Mouse (Mus musculus) cerebellum, adult 2 months (tissue): ENCODE results near the gene Slc16a5. TPM values are rescaled to one million over a fixed set of nuclear protein-coding genes. Genes with fewer than 3 reads are reported as not detected.

Experiments used
- DNase-seq, 2 experiments: peaks; one replicate each; pipeline ENCODE4 v3.0.0; 2021
- H3K27ac ChIP-seq: fragments of 200-500 bp; 2 replicates; pipeline ENCODE4 v1.5.1; 2012; ENCODE audit warnings: low read length, control low read depth, inconsistent platforms; ENCODE audit not compliant: insufficient read depth
- H3K27me3 ChIP-seq: fragments of 200-500 bp; 2 replicates; pipeline ENCODE4 v1.6.1; 2012; ENCODE audit warnings: inconsistent platforms, mild to moderate bottlenecking, low read length, moderate library complexity; ENCODE audit not compliant: control insufficient read depth, insufficient read depth
- H3K4me1 ChIP-seq: fragments of 200-500 bp; 2 replicates; pipeline ENCODE4 v1.6.1; 2011; ENCODE audit warnings: low read length; ENCODE audit not compliant: control insufficient read depth, insufficient read depth
- H3K4me3 ChIP-seq: fragments of 200-500 bp; replicated peaks from 2 replicates; pipeline ENCODE3; 2011; ENCODE audit warnings: mild to moderate bottlenecking, low read depth, low read length, control low read depth; ENCODE audit not compliant: insufficient read depth
- CTCF ChIP-seq: fragments of 200-500 bp; IDR thresholded peaks from 2 replicates; pipeline ENCODE4 v1.5.1; 2011; ENCODE audit warnings: low read depth, mild to moderate bottlenecking, control low read depth, low read length, moderate library complexity, borderline replicate concordance; ENCODE audit not compliant: insufficient read depth
- POLR2A ChIP-seq: fragments of 200-500 bp; IDR thresholded peaks from 2 replicates; pipeline ENCODE4 v1.6.1; 2011; ENCODE audit warnings: low read length, control low read depth, borderline replicate concordance; ENCODE audit not compliant: insufficient read depth
- WGBS: fragments of 180-500 bp; shearing (Covaris S2); methylation state at CpG from one replicate; pipeline ENCODE4 v1.1.7; 2018; 5-methylcytosine and 5-hydroxymethylcytosine counted together
- polyA plus RNA-seq: library from polyadenylated mRNA; depleted of rRNA; stranded (reverse); fragments of >200 nt; gene quantifications from 2 replicates; pipeline ENCODE4 v1.2.3, GENCODE M21; 2012; rRNA removed

The Slc16a5 gene
- polyA plus RNA-seq, 1 experiment: 0.25 TPM

- WGBS: 12% methylated on average over 9 of the region's 9 CpGs
- TF ChIP-seq CTCF: no peak
- TF ChIP-seq POLR2A: no peak
- H3K4me3 ChIP-seq: no peak overlapping the region
- H3K27ac ChIP-seq: no peak overlapping the region
- peak; percentile 46 to 52 for DNase-seq
- H3K4me1 ChIP-seq: no peaks in the 10 kb centered on the region
- H3K27me3 ChIP-seq: no peaks in the 10 kb centered on the region
These were observed 56.4 kb downstream of the Slc16a5 start for GRCm38 (mm10) chr11:115518693-115519092.

GRCm38 (mm10) chr11:115519581-115519980 lies 57.3 kb downstream of the Slc16a5 start:
- no peaks in the 10 kb centered on the region for H3K4me1 ChIP-seq
- WGBS: 90% methylated on average over 3 of the region's 3 CpGs
- DNase-seq: no peak
- H3K27me3 ChIP-seq: no peaks in the 10 kb centered on the region
- TF ChIP-seq CTCF (no peak), POLR2A (no peak)
- H3K4me3 ChIP-seq: no peak overlapping the region
- H3K27ac ChIP-seq: no peak overlapping the region

- Histone ChIP-seq H3K4me1 (no peaks in the 10 kb centered on the region), H3K27me3 (no peaks in the 10 kb centered on the region), H3K4me3 (no peak overlapping the region), H3K27ac (no peak overlapping the region)
- TF ChIP-seq CTCF (no peak), POLR2A (no peak)
- DNase-seq: no peak
- 36% methylated on average over 2 of the region's 2 CpGs for WGBS
These were observed 57.9 kb downstream of the Slc16a5 start for GRCm38 (mm10) chr11:115520218-115520617.

- WGBS: 89% methylated on average over 4 of the region's 4 CpGs
- H3K4me3 ChIP-seq: no peak overlapping the region
- no peaks in the 10 kb centered on the region for H3K4me1 ChIP-seq
- DNase-seq: no peak
- TF ChIP-seq POLR2A (no peak), CTCF (no peak)
- no peaks in the 10 kb centered on the region for H3K27me3 ChIP-seq
- no peak overlapping the region for H3K27ac ChIP-seq
These were observed 58.8 kb downstream of the Slc16a5 start for GRCm38 (mm10) chr11:115521080-115521479.

GRCm38 (mm10) chr11:115522238-115522637 lies 60.0 kb downstream of the Slc16a5 start:
- H3K4me3 ChIP-seq: no peak overlapping the region
- no peaks in the 10 kb centered on the region for H3K4me1 ChIP-seq
- no peak overlapping the region for H3K27ac ChIP-seq
- no peaks in the 10 kb centered on the region for H3K27me3 ChIP-seq
- no peak for DNase-seq
- no peak for TF ChIP-seq POLR2A
- no peak for TF ChIP-seq CTCF
- WGBS: 88% methylated on average over 2 of the region's 2 CpGs

GRCm38 (mm10) chr11:115522703-115523102 lies 60.4 kb downstream of the Slc16a5 start:
- no peaks in the 10 kb centered on the region for H3K4me1 ChIP-seq
- H3K4me3 ChIP-seq: no peak overlapping the region
- no peaks in the 10 kb centered on the region for H3K27me3 ChIP-seq
- 64% methylated on average over 2 of the region's 2 CpGs for WGBS
- no peak for TF ChIP-seq POLR2A
- TF ChIP-seq CTCF: no peak
- H3K27ac ChIP-seq: no peak overlapping the region
- DNase-seq: no peak

Other genes starting within 250 kb of the Slc16a5 start
- 249 and 283 TPM in 2 replicates for gene Grin2c, start 195.2 kb upstream of the Slc16a5 start, polyA plus RNA-seq
- gene Fdxr, start 185.4 kb upstream of the Slc16a5 start, polyA plus RNA-seq: 53.5 and 56.8 TPM in 2 replicates
- 57.3 and 63.7 TPM in 2 replicates for gene Fads6, start 164.8 kb upstream of the Slc16a5 start, polyA plus RNA-seq
- 0.65 and 0.97 TPM in 2 replicates for gene Otop2, start 155.3 kb upstream of the Slc16a5 start, polyA plus RNA-seq
- 1.4 TPM in 2 replicates for gene Ush1g, start 140.4 kb upstream of the Slc16a5 start, polyA plus RNA-seq
- gene Otop3, start 127.7 kb upstream of the Slc16a5 start, polyA plus RNA-seq: 0.11 and 0.13 TPM in 2 replicates
- 105 and 106 TPM in 2 replicates for gene Hid1, start 94.7 kb upstream of the Slc16a5 start, polyA plus RNA-seq
- 53.7 and 54.3 TPM in 2 replicates for gene Cdr2l, start 80.6 kb upstream of the Slc16a5 start, polyA plus RNA-seq
- 157 and 164 TPM in 2 replicates for gene Mrpl58, start 58.7 kb upstream of the Slc16a5 start, polyA plus RNA-seq
- 899 and 972 TPM in 2 replicates for gene Atp5h, start 42.5 kb upstream of the Slc16a5 start, polyA plus RNA-seq
- gene Kctd2, start 42.3 kb upstream of the Slc16a5 start, polyA plus RNA-seq: 93.6 and 98.0 TPM in 2 replicates
- 0.15 and 0.25 TPM in 2 replicates for gene Trim80, start 21.9 kb upstream of the Slc16a5 start, polyA plus RNA-seq
- gene Armc7, start 13.2 kb downstream of the Slc16a5 start, polyA plus RNA-seq: 7.3 and 8.5 TPM in 2 replicates
- gene Nt5c, start 29.4 kb downstream of the Slc16a5 start, polyA plus RNA-seq: 98.2 and 102 TPM in 2 replicates
- 75.1 and 77.2 TPM in 2 replicates for gene Jpt1, start 51.9 kb downstream of the Slc16a5 start, polyA plus RNA-seq
- gene Sumo2, start 73.8 kb downstream of the Slc16a5 start, polyA plus RNA-seq: 260 and 273 TPM in 2 replicates
- gene Nup85, start 102.0 kb downstream of the Slc16a5 start, polyA plus RNA-seq: 93.2 and 104 TPM in 2 replicates
- 55.9 and 57.5 TPM in 2 replicates for gene Mrps7, start 141.5 kb downstream of the Slc16a5 start, polyA plus RNA-seq
- 64.2 and 68.0 TPM in 2 replicates for gene Gga3, start 141.6 kb downstream of the Slc16a5 start, polyA plus RNA-seq
- gene Mif4gd, start 150.5 kb downstream of the Slc16a5 start, polyA plus RNA-seq: 86.9 and 97.3 TPM in 2 replicates
- 115 and 123 TPM in 2 replicates for gene Slc25a19, start 165.8 kb downstream of the Slc16a5 start, polyA plus RNA-seq
- gene Grb2, start 246.1 kb downstream of the Slc16a5 start, polyA plus RNA-seq: 132 and 149 TPM in 2 replicates